Mouse (Mus musculus) megakaryocyte, embryonic 14.5 days (primary cell): ENCODE measurements at regions not wholly inside any gene's neighbourhood (a gene's known extent, or its start where the extent isn't known, plus 50 kb on each side); places are given as distances from the start of the nearest gene placed in this dataset.
"Not testable (repeated sequence)": the region's sequence is repeated elsewhere in the genome, so short reads cannot be mapped to it uniquely, and the experiment has no call there.

Experiments used
- H3K27me3 ChIP-seq: replicated peaks from 2 replicates; pipeline ENCODE3; 2012; ENCODE audit warnings: inconsistent platforms
- H3K36me3 ChIP-seq: replicated peaks from 2 replicates; pipeline ENCODE3; 2012; ENCODE audit warnings: low read length, inconsistent platforms, mixed read lengths
- H3K4me1 ChIP-seq: 2 replicates; pipeline ENCODE4 v1.6.1; 2012; ENCODE audit warnings: inconsistent platforms
- H3K4me3 ChIP-seq: replicated peaks from 2 replicates; pipeline ENCODE3; 2012; ENCODE audit warnings: moderate library complexity, mild to moderate bottlenecking, inconsistent platforms
- H3K9me3 ChIP-seq: 2 replicates; pipeline ENCODE4 v1.6.1; 2012; ENCODE audit warnings: inconsistent platforms
- FLI1 ChIP-seq: IDR thresholded peaks from 2 replicates; pipeline ENCODE4 v1.6.1; 2012; ENCODE audit warnings: low read length, inconsistent platforms, mixed read lengths
- GATA1 ChIP-seq: IDR thresholded peaks from 3 replicates; pipeline ENCODE4 v1.6.1; 2012; ENCODE audit warnings: mixed read lengths, low read length, inconsistent platforms, borderline replicate concordance

DNA sequence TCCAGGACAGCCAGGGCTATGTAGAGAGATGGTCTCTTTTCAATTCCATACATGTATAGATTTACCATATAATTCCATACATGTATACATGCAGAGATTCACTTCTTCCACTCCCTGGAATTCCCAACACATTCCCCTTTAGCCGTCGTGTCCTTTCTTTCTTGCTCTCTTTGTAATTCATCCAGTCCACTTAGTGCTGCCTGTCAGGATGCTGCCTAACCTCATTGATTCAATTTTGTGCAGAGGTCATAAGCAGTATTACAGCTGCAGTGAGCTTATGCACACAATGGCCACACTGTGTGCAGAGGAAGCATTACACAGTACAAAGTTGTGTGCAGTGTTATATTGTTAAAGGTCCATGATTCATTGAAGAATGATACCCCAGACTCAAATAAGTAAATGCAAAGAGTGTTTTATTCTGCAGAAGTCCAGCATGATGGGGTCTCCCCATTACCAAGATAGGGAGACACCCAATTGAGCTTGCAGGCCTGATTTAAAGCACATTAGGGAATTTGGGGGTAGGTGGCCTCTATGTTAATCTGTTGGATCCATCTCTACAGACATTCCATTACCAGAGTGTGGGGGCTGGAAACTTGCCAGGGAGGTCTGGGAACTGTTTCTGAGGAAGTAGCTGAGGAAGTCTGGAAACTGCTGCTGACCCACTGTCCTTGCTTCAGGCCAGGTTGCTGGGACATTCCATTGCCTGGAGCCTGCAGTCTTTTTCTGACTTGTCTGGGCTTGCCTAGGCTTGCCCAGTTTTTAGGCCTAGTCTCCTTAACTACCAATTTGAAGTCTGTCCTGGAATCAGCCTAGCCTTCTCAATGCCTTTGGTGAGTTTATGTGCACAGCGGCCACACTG lies 72.8 kb downstream of the Fam161a start:
- H3K27me3 ChIP-seq, result no peaks in the 10 kb centered on the region
- H3K4me3 ChIP-seq, result no peak overlapping the region
- H3K4me1 ChIP-seq, result 0 out of 2 replicates have a peak, but pooled peaks cover 3% of the 10 kb centered on the region
- TF ChIP-seq GATA1 (no peak), FLI1 (no peak)
- H3K9me3 ChIP-seq, result 0 out of 2 replicates have a peak, but pooled peaks cover 3% of the 10 kb centered on the region
- H3K36me3 ChIP-seq, result no peaks in the 10 kb centered on the region

GRCm38 (mm10) chr11:23081616-23082015 lies 74.3 kb downstream of the Fam161a start:
- H3K36me3 ChIP-seq, result no peaks in the 10 kb centered on the region
- no peaks in the 10 kb centered on the region for H3K27me3 ChIP-seq
- no peaks in the 10 kb centered on the region for H3K4me1 ChIP-seq
- 0 out of 2 replicates have a peak, but pooled peaks cover 3% of the 10 kb centered on the region for H3K9me3 ChIP-seq
- TF ChIP-seq FLI1 (no peak), GATA1 (no peak)
- H3K4me3 ChIP-seq, result no peak overlapping the region

DNA sequence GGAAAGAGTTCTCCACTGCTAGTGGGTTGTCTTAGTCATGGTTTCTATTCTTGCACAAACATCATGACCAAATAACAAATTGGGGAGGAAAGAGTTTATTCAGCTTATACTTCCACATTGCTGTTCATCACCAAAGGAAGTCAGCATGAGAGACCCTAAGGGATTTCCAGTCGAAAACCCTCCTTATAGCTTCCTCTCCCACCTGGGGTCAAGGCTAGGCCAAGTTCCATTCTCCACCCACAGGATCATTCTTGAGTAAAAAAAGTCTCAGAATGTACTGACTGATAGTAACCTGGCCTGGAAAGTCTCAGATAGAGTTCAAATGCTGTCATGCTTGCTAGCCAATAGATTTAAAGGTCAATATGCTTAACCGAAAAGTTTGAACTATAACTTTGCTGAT lies 76.5 kb downstream of the Fam161a start:
- not testable (repeated sequence) for H3K4me3 ChIP-seq, H3K4me1 ChIP-seq, H3K9me3 ChIP-seq, H3K36me3 ChIP-seq, H3K27me3 ChIP-seq

DNA sequence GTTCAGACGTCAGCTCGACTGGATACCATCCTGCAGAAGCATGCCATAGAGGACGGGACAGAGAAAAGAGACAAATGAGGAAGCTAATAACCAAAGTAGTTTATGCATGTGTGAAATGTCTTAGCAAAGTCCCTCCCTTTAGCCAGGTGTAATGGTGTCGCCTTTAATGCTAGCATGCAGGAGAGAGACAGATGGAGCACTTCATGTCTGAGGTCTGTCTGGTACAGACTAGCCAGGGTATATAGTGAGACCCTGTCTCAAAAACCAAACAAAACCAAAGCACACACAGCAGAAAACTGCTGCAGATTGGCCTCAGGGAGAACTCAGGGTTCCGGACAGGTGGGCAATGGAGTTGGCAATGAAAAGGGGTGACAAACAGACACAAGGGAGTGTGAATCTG lies 88.0 kb downstream of the Fam161a start:
- TF ChIP-seq FLI1 (no peak), GATA1 (no peak)
- H3K4me3 ChIP-seq, result no peak overlapping the region

DNA sequence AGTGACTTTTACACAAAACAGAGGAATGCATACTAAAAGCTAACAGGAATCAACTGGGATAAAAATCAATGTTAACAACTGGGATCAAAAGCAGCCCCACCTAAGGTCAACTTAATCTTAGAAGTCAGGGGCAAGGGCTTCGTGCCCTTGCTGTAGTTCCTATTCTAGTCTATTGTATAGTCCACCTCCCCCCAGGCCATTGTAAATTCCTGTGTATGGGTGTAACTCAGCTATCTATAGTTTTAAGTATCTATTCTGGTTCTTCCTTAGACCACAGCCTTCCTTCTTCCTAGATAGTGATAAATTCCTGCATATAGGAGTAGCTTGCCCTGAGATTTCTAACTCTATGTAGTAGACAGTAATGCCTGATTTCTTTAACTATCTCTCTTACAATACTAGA lies 88.4 kb downstream of the Fam161a start:
- H3K9me3 ChIP-seq, result peaks cover 22% of the 10 kb centered on the region
- not testable (repeated sequence) for H3K27me3 ChIP-seq, H3K4me3 ChIP-seq, H3K4me1 ChIP-seq, H3K36me3 ChIP-seq

More for the DNA sequence above, 88.0 kb downstream of the Fam161a start:
- Histone ChIP-seq H3K27me3 (peaks cover 6% of the 10 kb centered on the region), H3K9me3 (peaks cover 19% of the 10 kb centered on the region), H3K36me3 (no peaks in the 10 kb centered on the region), H3K4me1 (no peaks in the 10 kb centered on the region)

- Histone ChIP-seq H3K4me3 (no peak overlapping the region), H3K36me3 (no peaks in the 10 kb centered on the region), H3K4me1 (no peaks in the 10 kb centered on the region), H3K27me3 (peaks cover 6% of the 10 kb centered on the region), H3K9me3 (peaks cover 28% of the 10 kb centered on the region)
- no peak for TF ChIP-seq FLI1
- no peak for TF ChIP-seq GATA1
These were observed 89.3 kb downstream of the Fam161a start for GRCm38 (mm10) chr11:23096451-23097222.

DNA sequence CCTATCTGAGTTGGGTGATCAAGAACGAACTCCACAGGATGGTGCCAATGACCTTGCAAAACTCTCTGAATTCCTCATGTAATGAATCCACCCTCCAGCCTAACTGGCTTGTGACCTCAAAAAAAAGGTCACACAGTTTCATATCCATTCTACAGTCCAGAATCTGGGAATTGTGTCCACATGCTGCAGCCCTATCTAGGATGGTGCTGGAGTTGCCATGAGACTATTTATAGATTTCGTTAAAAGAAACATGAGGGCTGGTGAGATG lies 89.8 kb downstream of the Fam161a start:
- H3K4me3 ChIP-seq, result no peak overlapping the region
- H3K9me3 ChIP-seq, result peaks cover 31% of the 10 kb centered on the region
- TF ChIP-seq GATA1, result no peak
- no peak for TF ChIP-seq FLI1
- no peaks in the 10 kb centered on the region for H3K36me3 ChIP-seq
- H3K4me1 ChIP-seq, result no peaks in the 10 kb centered on the region
- peaks cover 6% of the 10 kb centered on the region for H3K27me3 ChIP-seq

- Histone ChIP-seq H3K4me3 (no peak overlapping the region), H3K9me3 (peaks cover 20% of the 10 kb centered on the region), H3K27me3 (no peaks in the 10 kb centered on the region), H3K36me3 (no peaks in the 10 kb centered on the region), H3K4me1 (no peaks in the 10 kb centered on the region)
- no peak for TF ChIP-seq GATA1
These were observed 107.3 kb downstream of the Fam161a start for GRCm38 (mm10) chr11:23114636-23115035.

GRCm38 (mm10) chr11:23120533-23121210 lies 113.3 kb downstream of the Fam161a start:
- H3K4me3 ChIP-seq, result no peak overlapping the region
- H3K9me3 ChIP-seq, result 0 out of 2 replicates have a peak, but pooled peaks cover 4% of the 10 kb centered on the region
- no peaks in the 10 kb centered on the region for H3K27me3 ChIP-seq
- peaks cover 9% of the 10 kb centered on the region for H3K4me1 ChIP-seq
- no peak for TF ChIP-seq FLI1
- TF ChIP-seq GATA1, result no peak
- H3K36me3 ChIP-seq, result no peaks in the 10 kb centered on the region

GRCm38 (mm10) chr11:23124198-23124951 lies 117.0 kb downstream of the Fam161a start:
- H3K9me3 ChIP-seq, result 0 out of 2 replicates have a peak, but pooled peaks cover 4% of the 10 kb centered on the region
- TF ChIP-seq FLI1, result no peak
- TF ChIP-seq GATA1, result no peak
- H3K36me3 ChIP-seq, result no peaks in the 10 kb centered on the region
- peaks cover 9% of the 10 kb centered on the region for H3K4me1 ChIP-seq
- H3K27me3 ChIP-seq, result no peaks in the 10 kb centered on the region
- peak overlapping the region; percentile 90 for H3K4me3 ChIP-seq
